Mouse (Mus musculus): ENCODE measurements at regions not wholly inside any gene's neighbourhood (a gene's known extent, or its start where the extent isn't known, plus 50 kb on each side); places are given as distances from the start of the nearest gene placed in this dataset.

DNA sequence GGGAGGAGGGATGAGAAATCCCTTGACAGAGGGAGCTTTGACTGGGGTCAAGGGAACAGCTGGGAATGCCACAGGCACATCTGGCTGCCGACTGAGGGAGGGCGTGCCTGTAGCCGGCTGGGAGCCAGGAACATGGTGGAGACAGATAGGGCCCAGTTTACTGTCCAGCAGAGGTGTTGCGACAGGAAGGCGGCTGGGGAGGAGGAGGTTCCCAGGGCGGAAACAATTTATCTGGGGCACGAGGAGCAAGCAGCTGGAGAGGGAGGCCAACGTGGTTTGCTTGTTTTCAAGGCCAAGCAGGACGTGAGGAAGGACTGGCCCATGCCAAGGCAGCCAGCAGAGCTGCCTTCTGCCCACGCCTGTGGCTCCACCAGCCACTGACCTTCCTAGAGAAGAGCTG lies 208.0 kb downstream of the Cyp26b1 start:
- DNase-seq: peak; percentile 67 to 82

DNA sequence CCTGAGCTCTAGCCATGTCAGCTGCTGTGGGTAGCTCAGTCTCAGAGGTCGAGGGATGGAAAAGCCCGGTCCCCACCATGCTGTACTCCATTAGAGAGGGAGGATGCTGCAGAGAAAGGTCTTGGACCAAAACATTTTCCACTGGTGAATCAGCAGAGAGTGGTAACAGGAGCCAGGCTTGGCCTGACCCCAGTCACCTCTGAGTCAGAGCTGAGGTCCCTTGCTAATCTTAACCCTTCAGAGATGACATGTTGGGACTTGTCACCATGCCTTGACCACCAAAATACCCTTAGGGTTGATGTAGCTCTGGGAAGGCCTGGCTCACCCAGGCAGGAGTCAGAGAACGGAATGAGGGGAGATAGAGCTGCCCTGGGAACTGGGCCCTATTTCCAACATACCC lies 210.0 kb downstream of the Cyp26b1 start:
- DNase-seq: peak in 1 of 2 experiments; percentile 28

DNA sequence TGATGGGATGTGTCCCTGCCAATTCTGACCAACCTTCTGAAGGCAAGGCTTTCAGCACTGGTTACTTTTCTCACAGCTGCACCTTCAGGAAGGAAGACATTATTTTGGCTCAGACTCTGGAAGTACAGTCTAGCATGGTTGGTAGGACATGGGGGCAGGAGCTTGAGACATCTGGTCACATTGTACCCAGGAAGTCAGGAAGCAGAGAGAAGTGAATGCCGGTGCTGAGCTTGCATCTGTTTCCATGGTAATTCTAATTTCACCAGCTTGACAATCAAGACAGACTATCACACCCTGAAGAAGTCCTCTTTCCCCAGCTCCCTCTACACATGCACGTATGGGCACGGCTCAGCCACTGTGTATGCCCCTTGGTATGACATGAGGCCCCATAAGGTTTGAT lies 210.6 kb downstream of the Cyp26b1 start:
- DNase-seq: no peak

DNA sequence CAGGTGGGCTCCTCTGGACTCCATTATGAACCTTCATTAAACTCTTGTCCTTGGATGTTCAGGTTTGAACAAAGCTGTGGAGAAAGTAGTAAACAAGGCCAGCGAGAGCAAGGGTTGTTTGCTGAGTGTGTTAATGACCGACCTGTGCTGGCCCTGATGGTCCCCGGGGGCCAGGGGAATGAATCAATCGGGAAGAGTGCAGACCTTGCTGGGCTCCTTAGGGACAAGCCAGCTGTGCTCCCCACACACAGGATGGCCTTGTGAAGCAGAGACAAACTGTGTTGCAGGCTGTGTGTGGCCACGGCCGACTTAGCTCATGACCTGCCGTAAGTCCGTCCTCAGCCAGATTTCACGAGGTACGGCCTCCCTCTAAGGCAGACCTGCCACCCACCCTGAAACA lies 212.1 kb downstream of the Cyp26b1 start:
- DNase-seq: no peak

DNA sequence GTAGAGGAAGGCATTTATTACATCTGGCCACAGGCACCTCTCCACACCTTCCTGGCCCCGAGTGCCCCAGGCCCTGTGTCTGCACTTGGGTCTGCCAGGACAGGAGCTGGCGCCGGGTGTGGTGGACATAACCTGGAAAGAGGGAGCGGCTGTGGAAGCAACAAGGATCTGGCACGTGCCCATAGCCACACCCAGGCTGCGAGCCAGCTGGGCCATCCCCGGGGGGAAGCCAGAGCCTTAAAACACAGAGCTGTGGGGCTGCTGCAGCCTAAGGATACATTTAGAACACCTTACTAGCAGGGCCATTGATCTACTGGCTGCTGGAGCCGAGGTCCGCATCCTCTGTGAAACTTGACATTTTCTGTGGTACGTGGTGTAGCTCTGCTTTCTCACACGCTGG lies 217.0 kb downstream of the Cyp26b1 start:
- DNase-seq: peak in 1 of 2 experiments; percentile 21

DNA sequence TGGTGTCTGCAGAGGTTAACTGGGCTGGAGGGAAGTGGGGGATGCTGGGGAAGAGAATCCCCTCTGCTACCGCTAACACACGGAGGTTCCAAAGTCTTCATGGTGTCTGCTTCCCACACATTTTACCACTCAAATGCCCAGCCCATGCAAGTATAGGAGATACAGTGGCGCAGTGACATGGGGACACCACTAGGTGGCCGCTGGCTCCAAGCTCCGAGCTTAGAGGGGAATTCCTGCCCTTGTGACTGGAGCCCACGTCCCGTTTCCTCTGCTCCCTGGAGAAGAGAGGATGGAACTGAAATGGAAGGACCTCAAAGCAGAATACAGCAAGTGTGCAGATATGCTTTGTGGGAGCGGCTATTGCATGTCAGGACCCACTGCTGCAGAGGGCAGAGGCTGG lies 218.2 kb downstream of the Cyp26b1 start:
- peak; percentile 42 to 57 for DNase-seq

DNA sequence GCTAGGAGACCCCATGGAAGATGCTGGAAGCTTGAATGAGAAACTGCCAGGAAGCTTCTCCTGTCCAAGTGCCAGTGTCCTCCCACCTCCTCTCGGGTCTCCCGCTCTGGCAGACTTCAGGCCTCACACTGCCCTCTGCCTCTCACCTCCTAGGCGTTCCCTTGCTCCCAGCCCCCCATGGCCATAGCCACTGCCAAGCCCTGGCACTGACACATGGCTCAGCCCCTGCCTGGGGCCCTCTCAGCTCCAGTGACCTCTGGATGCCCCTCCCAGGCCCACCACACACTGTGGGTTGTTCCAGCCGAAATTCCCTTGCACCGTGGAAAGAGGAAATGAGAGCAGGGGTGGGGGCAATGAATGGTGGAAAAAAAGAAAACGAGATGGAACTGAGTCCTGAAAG lies 227.3 kb downstream of the Cyp26b1 start:
- peak in 1 of 2 experiments; percentile 31 for DNase-seq

DNA sequence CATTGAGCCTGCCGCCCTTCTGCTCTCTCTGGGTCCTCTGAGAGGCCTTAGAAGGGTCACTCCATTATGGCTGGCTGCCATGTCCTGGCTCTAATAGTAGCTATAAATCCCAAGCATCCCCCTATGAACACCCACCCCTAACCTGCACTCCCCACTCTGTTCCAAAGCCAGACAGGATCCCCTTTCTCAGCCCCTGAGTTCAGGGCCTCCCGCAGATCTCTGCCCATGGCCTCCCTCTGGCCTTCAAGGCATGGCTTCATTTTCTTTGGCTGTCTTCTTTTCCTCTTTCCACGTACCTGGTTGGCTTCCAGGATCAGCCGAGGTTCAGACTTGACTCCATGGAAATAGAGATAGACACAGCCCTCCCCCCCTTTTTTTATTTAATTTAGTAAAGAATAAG lies 227.8 kb downstream of the Cyp26b1 start:
- peak in 1 of 2 experiments; percentile 40 for DNase-seq

DNA sequence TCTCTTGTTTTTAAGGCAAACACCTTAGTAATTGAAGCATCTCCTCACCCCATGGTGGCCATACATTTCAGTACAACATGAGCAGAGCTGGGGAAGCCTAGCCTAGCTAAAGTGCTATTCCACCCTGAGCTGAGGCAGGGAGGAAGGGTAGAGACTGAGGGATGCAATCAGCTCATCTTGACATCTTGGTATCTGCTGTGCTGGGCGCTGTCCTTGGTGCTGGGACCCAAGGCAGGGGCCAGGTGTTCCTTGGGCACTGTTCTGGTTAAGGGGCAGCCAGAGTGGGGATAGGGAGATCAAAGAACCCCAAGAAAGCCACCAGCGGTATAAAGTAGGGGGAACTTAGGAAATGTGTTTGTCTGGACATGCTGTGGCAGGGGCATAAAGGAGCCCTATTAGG lies 228.7 kb downstream of the Cyp26b1 start:
- DNase-seq: no peak

DNA sequence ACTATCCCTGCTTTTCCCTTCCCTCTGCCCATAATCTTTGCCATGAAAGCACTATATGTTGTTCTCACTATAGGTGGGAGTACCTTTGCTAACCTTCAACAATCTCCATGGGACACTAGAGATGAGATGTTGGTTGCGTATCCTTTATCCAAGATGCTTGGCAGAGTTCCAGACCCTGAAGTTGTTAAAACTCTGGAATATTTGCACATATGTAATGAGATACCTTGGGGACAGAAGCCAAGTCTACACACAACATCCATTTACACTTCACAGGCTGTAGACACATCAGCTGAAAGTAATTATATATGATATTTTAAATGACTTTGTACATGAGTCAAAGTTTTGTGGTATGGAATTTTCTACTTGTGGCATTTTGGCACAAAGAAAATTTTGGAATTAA lies 231.4 kb downstream of the Cyp26b1 start:
- DNase-seq: no peak

DNA sequence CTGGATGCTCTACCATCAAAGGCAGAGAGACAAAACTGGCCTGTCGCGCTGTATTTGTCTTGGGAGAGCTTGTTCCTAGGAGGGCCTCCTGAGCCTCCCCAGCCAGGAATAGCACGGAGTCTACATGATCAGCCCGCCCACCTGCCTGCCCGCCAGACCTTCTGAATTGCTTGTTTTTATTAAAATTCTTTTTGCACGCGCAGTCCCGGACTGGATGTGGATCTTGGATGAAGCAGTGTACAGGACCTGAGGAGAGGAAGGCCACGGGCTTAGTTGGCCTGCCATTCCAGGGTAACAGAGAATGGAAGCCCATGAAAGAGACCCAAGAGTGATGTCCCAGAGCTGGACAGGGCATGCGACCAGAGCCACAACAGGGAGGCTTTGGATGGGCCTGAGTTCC lies 235.8 kb downstream of the Cyp26b1 start:
- peak in 1 of 2 experiments; percentile 20 for DNase-seq

DNA sequence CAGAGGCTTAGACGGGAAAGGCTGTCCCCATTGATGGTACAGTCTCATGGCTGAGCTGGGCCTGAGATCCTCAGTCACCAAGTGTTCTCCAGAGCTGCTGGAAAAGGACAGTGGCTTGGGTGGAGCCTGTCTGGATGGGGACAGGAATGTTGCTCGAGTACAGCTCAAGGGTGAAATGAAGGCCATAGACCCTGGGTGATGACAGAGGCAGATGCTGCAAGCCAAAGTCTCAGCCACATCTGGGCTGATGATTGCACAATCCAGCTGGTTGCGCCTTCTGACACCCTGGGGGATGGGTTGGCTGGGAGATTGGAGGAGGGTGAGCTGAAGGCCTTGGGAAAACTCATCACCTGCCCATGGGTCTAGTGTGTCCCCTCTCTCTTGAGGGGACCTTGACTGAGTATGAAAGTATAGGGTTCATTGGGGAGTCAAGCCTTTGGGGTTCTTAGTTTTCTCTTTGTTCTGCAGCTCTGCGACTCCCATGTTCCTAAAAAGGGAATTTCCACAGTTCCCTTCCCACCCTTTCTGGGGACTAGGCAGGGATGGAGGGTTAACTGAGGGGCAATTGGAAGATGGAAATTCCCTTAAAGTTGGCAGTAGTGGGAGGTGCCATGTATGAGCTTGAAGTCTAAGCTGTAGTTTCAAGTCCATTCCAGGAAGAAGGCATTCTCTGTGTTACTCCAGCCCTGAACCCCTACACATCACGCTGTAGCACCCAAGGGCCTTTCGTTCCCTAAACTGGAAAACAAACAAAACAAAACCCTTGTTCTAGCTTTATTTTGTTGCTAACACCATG lies 240.1 kb downstream of the Cyp26b1 start:
- DNase-seq: peak; percentile 41 to 56

DNA sequence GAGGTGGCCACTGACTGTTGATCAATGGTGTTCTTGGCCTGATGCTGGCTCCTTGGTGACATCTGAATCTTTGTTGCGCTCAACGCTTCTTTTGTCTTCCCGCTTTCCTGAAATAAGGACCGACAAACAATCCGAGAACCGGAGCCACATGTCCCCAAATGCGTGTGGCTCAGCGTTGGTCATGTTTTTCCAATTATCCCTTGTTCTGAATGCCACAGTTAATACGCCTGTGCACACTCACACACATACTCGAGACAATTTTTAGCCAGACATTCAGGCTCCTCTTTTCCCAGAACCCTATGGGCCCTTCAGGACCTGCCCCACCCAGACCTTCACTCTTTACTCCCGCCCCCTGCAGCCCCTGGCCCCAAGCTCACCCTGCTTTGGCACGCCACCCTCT lies 248.8 kb downstream of the Cyp26b1 start:
- no peak for DNase-seq

DNA sequence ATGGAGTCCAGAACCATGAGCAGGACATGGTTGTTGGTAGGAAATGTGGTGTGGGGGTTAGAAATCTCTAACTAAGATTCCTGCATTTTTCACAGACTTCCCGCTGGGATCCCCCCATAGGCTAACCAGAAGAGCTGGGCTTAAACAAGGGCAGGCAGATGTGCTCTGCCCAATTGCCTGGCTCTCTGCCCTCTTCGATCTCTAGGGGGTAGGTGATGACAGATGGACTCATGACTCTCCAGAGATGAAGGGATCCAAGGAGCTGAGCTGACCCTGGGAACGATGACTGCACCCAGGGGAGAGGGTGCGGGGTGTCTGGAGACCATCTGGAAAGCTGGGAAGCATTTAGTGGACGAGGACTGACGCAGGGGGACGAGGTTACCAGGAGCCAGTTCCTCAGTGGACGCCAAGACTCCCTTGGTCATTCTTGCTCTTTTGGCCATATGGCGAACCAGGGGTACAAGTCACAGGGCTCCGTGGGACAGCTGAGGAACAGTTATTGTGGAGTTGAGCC lies 260.0 kb downstream of the Cyp26b1 start:
- no peak for DNase-seq

DNA sequence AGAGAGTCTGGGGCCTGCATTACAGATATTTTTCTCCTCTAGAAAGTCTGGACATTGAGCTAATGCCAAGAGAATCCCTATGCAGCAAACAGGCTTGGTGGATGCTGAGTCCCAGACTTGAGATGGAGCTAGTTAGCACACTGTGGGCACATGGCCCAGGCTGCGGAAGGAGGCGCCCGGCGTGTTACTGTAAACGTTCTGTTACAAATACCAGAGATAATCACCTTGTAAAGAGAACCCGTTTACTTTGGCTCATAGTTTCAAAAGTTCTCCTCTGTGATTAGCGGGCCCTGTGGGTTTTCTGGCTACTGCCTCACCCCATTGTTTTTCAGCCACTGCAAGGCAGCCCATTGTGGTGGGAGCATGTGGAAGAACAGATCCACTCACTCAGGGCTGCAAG lies 264.6 kb downstream of the Cyp26b1 start:
- DNase-seq: no peak

DNA sequence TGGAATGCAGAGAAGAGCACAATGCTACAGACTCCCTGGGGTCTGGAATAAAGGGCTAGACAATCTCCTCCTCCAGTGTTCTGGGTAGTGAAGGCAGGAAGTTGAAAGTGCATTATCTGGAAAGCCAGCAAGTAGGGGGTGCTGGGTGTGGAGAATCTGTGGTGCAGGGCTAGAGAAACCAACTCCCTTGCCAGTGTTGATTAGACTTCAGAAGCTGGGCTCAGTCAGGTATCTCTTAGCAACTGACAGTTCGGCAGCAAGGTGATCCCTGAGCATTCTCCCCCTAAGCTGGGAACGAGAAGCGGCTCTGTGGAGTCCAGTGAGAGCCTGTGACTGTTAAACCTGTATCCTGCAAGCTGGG lies 265.7 kb downstream of the Cyp26b1 start:
- no peak for DNase-seq

DNA sequence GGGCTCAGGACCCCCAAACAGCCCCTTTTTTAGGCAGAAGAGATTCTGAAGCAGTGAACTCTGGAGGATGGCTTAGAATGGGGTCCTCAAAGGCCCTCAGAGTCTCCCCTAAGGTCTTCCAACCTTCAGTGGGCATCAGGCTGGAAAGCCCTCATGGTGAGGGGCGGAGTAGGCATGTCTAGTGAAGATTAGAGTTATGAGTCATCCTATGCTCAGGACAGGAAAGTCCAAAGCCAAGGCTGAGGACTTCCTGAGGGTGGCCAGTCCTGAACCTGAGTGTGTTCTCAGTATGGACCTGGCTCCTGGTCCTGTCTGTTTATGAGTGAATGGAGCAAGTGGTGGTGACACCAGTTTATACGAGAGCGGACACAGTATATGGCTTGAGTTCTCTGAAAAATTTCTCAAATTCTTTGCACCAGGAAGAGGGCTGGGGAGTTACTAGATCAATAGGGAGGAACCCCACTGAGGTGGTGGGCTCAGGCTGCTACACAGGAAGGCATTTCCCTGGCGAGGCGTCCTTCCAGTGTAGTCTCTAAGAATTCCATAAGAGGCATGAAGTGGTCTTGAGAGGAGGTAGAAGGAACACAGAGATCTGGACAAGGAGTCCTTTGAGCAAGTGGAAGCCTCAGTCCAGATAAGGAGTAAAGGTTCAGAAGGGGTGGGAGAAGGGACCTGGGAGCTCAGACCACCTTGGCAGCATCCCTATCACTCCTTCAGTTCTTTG lies 266.2 kb downstream of the Cyp26b1 start:
- DNase-seq: no peak

DNA sequence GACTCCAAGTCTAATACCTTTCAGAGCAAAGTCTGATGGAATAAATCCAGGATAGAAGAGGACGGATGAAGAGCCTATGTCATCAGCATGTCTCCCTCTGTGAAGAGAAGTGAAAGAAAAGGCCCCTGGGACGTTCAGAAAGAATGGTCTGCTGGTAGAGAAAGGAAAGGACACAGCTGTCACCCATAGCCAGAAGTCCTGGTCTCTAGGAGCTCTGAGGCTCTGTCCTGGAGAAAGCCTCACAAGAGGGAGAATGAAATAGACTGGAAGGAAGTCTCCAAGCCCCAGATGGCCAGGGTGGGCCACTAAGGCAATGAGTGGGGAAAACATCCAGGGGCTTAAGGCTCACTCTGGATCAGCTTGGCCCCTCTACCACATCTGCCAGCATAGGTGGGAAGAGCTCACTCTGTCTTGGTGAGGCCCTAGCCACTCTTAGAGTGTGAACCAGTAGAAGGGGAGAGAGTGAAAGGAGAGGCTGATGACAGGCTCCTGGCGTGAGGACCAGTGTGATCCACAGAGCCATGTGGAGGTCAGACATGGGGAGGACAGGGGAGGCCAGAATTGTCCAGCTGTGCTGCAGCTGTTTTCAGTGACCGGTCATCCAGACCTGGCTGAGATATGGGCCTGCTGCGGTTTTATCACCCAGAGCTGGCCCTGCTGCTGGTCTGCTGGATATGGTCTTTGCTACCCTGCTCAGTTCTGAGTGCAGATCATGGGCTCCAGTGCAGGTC lies 268.2 kb downstream of the Cyp26b1 start:
- peak; percentile 57 to 75 for DNase-seq

DNA sequence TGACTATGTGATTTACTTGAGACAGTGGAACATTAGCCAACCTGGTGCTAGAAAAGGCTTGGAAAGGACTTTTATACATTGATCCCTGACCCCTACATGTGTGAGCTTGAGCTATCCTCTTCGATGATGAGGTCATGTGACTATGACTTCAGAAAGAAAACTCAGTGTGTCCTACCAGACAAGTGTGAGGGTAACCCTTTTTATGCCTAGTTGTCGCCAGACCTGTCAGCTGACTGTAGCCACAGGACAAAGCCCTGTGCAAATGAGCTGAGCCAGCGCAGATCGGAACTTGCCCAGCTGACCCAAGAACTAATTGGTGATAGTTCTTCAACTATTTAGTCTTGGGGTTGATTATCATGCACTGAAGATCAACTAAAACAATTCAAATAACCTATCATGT lies 269.5 kb downstream of the Cyp26b1 start:
- no peak for DNase-seq

DNA sequence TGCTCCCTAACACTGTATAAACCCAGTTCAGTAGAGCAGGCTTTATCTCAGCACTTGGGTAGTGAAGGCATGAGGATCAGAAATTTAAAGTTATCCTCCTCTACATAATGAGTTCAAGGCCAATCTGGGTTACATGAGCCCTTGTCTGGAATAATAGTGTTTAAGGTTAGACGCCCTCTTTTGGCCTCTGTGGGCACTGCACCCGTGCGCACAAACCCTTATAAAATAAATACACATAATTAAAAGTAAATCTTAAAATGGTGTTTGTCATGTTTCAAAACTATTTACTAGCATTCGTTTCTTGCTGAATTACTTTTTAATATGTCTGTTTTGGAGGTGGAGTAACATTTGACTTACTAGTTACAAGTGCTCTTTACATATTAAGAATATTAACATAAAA lies 271.2 kb downstream of the Cyp26b1 start:
- no peak for DNase-seq

DNA sequence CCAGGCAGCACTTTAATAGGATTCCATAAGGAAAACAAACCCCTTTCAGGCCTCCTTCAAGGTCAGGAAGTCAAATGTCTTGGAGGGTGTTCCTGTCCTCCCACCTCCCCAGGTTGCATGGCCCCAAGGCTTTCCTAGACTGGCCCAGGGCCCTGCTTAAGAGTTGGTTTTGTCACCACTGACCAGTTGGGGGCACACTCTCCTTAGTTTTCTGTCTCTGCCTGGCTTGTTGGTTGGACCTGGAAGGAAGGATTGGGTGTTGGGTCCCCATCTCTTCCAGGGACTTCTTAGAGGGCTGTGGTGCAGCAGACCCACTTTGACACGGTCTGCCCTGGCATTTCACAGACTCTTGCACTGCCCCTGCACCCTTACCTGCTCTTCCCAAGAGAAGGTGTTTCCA lies 273.1 kb downstream of the Cyp26b1 start:
- peak; percentile 9 to 50 for DNase-seq

DNA sequence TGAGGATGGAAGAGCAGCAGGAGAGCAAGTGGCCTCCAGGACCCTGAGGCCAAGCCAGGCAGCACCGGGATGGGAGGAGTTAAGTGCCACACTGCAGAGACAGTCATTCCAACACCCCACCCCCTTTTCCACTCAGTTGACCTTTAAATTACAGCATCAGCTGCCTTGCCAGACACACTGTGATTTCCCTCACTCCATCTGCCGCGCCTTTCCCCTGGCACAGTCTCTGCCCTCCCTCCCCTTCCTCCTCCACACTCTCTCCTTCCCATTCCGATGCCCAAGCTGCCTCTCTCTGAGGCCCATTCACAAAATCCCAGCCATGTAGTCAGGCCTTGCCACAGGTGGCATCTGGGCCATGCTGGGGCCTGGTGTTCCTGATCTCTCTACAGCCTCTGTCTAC lies 274.9 kb downstream of the Cyp26b1 start:
- DNase-seq: peak; percentile 24 to 26

DNA sequence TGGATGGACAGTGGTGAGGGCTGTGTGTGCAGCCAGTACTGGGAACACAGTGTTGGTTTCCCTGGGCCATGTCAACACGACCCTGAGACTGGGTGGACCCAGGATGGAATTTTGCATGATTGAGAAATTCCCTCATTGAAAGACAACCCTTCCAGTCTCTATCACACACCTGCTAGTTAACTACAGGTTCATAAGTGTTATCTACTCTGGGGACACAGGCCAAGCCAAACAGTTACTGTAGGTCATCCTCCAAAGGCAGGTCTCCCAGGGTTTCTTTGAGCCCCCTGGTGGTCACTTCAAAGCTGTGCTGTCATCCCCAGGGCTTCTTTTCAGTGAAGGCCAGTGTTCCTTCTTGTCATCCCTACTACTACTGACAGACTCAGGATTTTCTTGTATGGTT lies 276.7 kb downstream of the Cyp26b1 start:
- peak; percentile 26 to 54 for DNase-seq
